Mouse (Mus musculus) gastrocnemius, adult 2 months (tissue): Measurements from ENCODE around the gene Mat1a. TPM values are rescaled to one million over a fixed set of nuclear protein-coding genes. Genes with fewer than 3 reads are reported as not detected.
A peak's percentile ranks its signal among the peaks of the same experiment; 100 is the strongest.

Experiments used
- DNase-seq: peaks from one replicate; pipeline ENCODE4 v3.0.0; 2022
- H3K27ac ChIP-seq: fragments of 200-600 bp; 2 replicates; pipeline ENCODE4 v1.8.1; 2022; ENCODE audit warnings: mild to moderate bottlenecking
- H3K4me3 ChIP-seq: fragments of 200-600 bp; 2 replicates; pipeline ENCODE4 v1.8.1; 2022; ENCODE audit warnings: mild to moderate bottlenecking, moderate library complexity
- CTCF ChIP-seq: fragments of 200-600 bp; IDR thresholded peaks from 2 replicates; pipeline ENCODE4 v1.8.1; 2022; ENCODE audit warnings: antibody characterized with exemption, mild to moderate bottlenecking, moderate library complexity
- intact Hi-C: fragments of 180-260 bp; cut with DNase I; formaldehyde crosslinking; loops from one replicate; pipeline ENCODE4 v1.15.1; 2025
- long read RNA-seq, 2 experiments: library from polyadenylated mRNA; stranded (forward); transcript quantifications; one replicate each; pipeline ENCODE4 v2.0.0; 2021
- total RNA-seq, 2 experiments: library from RNA; stranded (reverse); gene quantifications; 2 replicates each; pipeline ENCODE4 v1.2.3; 2021

Gene Mat1a
- total RNA-seq: not detected
- long read RNA-seq, experiment 1: 0 reads
- long read RNA-seq, experiment 2: 0 reads

- H3K27ac ChIP-seq: no peak within 1 kb of the TSS
- intact Hi-C loops: no loop called here
- no peak for DNase-seq
- H3K4me3 ChIP-seq: no peak within 1 kb of the TSS
- TF ChIP-seq CTCF: no peak
These were observed at the start of gene Mat1a for GRCm38 (mm10) chr14:41104853-41105444. Mat1a (plus strand) TSS chr14:41105035.

- Histone ChIP-seq H3K4me3 (no peak overlapping the region), H3K27ac (no peak overlapping the region)
- DNase-seq: no peak
- intact Hi-C loops: no loop called here
- TF ChIP-seq CTCF: no peak
These were observed 39.7 kb upstream of the Mat1a start for GRCm38 (mm10) chr14:41065168-41065567.

- no peak overlapping the region for H3K27ac ChIP-seq
- intact Hi-C loops: no loop called here
- TF ChIP-seq CTCF: no peak
- H3K4me3 ChIP-seq: no peak overlapping the region
- DNase-seq: no peak
These were observed 38.4 kb upstream of the Mat1a start for GRCm38 (mm10) chr14:41066416-41066815.

GRCm38 (mm10) chr14:41069108-41069507 is 35.7 kb upstream of the Mat1a start, which contains the start of gene Dydc2:
Dydc2 (minus strand) TSS chr14:41069208.
- Histone ChIP-seq H3K27ac (no peak within 1 kb of the TSS), H3K4me3 (no peak within 1 kb of the TSS)
- no peak for DNase-seq
- TF ChIP-seq CTCF: no peak
- intact Hi-C loops: no loop called here

- Histone ChIP-seq H3K27ac (no peak overlapping the region), H3K4me3 (no peak overlapping the region)
- TF ChIP-seq CTCF: no peak
- intact Hi-C loops: no loop called here
- DNase-seq: no peak
These were observed 34.5 kb upstream of the Mat1a start for GRCm38 (mm10) chr14:41070343-41070742.

- TF ChIP-seq CTCF: no peak
- DNase-seq: peak; percentile 51
- no peak within 1 kb of the TSS for H3K27ac ChIP-seq
- peak within 1 kb of the TSS; percentile 66 for H3K4me3 ChIP-seq
- intact Hi-C loops: no loop called here
These were observed 32.4 kb upstream of the Mat1a start, which contains the start of gene Dydc1 for GRCm38 (mm10) chr14:41072229-41072943. Dydc1 (plus strand) TSS chr14:41072911.

GRCm38 (mm10) chr14:41072944-41073275 is 31.9 kb upstream of the Mat1a start:
- peak overlapping the region; percentile 66 for H3K4me3 ChIP-seq
- no peak for DNase-seq
- TF ChIP-seq CTCF: no peak
- no peak overlapping the region for H3K27ac ChIP-seq
- intact Hi-C loops: no loop called here

- no peak for TF ChIP-seq CTCF
- Histone ChIP-seq H3K4me3 (no peak overlapping the region), H3K27ac (no peak overlapping the region)
- DNase-seq: no peak
- intact Hi-C loops: no loop called here
These were observed 22.4 kb upstream of the Mat1a start for GRCm38 (mm10) chr14:41082408-41082807.

- intact Hi-C loops: no loop called here
These were observed 17.3 kb upstream of the Mat1a start for GRCm38 (mm10) chr14:41087509-41087908.

GRCm38 (mm10) chr14:41090777-41091176 is 14.1 kb upstream of the Mat1a start:
- TF ChIP-seq CTCF: peak; percentile 43
- H3K27ac ChIP-seq: no peak overlapping the region
- intact Hi-C loops: no loop called here
- no peak for DNase-seq
- no peak overlapping the region for H3K4me3 ChIP-seq

More at GRCm38 (mm10) chr14:41087509-41087908, 17.3 kb upstream of the Mat1a start:
- peak; percentile 41; the same call in 1 of the 2 replicates for TF ChIP-seq CTCF
- Histone ChIP-seq H3K4me3 (no peak overlapping the region), H3K27ac (no peak overlapping the region)
- DNase-seq: no peak

GRCm38 (mm10) chr14:41094114-41094513 is 10.7 kb upstream of the Mat1a start:
- H3K27ac ChIP-seq: no peak overlapping the region
- no peak overlapping the region for H3K4me3 ChIP-seq
- TF ChIP-seq CTCF: peak; percentile 54
- DNase-seq: no peak
- intact Hi-C loops: no loop called here

- DNase-seq: no peak
- intact Hi-C loops: no loop called here
- H3K4me3 ChIP-seq: no peak overlapping the region
These were observed 8.5 kb upstream of the Mat1a start for GRCm38 (mm10) chr14:41096296-41096860.

GRCm38 (mm10) chr14:41098726-41099125 is 6.1 kb upstream of the Mat1a start:
- no peak overlapping the region for H3K4me3 ChIP-seq
- intact Hi-C loops: no loop called here
- no peak for TF ChIP-seq CTCF
- DNase-seq: no peak
- H3K27ac ChIP-seq: no peak overlapping the region

More at GRCm38 (mm10) chr14:41096296-41096860, 8.5 kb upstream of the Mat1a start:
- TF ChIP-seq CTCF: no peak
- no peak overlapping the region for H3K27ac ChIP-seq
